Mouse (Mus musculus): ENCODE measurements at regions not wholly inside any gene's neighbourhood (a gene's known extent, or its start where the extent isn't known, plus 50 kb on each side); places are given as distances from the start of the nearest gene placed in this dataset.
"Not testable (repeated sequence)": the region's sequence is repeated elsewhere in the genome, so short reads cannot be mapped to it uniquely, and the experiment has no call there.

- Histone ChIP-seq H3K27me3 (ENCODE audit: control insufficient read depth, insufficient read depth, low read length) (no peaks in the 10 kb centered on the region), H3K4me1 (replicated peaks; ENCODE audit: control insufficient read depth in 2 of 2, insufficient read depth in 2 of 2, low read length in 1 of 2) (peaks cover 15 to 20% of the 10 kb centered on the region in 2 experiments), H3K9ac (replicated peaks) (peak overlapping the region; percentile 54), H3K4me2 (ENCODE audit: low read depth) (peak overlapping the region; percentile 63), H3K27ac (peak overlapping the region; percentile 96), H3K9me3 (ENCODE audit: control insufficient read depth, low read length) (no peaks in the 10 kb centered on the region), H3K4me3 (ENCODE audit: insufficient read depth in 1 of 2, low read depth in 2 of 2, low read length in 2 of 2) (no peak overlapping the region), H3K36me3 (replicated peaks; ENCODE audit: control insufficient read depth, insufficient read depth, low read depth) (no peaks in the 10 kb centered on the region)
- ATAC-seq (ENCODE audit: insufficient read depth) (peak; percentile 94), DNase-seq (ENCODE audit: low read depth in 3 of 3, low spot score in 3 of 3) (peak; percentile 71 to 77 (median 75))
- WGBS (ENCODE audit: insufficient replicate concordance): 46% methylated on average over 5 of the region's 5 CpGs
- TF ChIP-seq CTCF (IDR thresholded peaks at IDR 0.05; ENCODE audit: low read depth) (no peak), EP300 (IDR thresholded peaks at IDR 0.05; ENCODE audit: low read depth) (peak; percentile 96)
Observed at GRCm38 (mm10) chr4:93555787-93556760, 220.8 kb upstream of the Tusc1 start.

GRCm38 (mm10) chr4:93555181-93555580 is 219.9 kb upstream of the Tusc1 start:
- TF ChIP-seq EP300 (IDR thresholded peaks at IDR 0.05; ENCODE audit: low read depth): peak; percentile 70
- ATAC-seq (ENCODE audit: insufficient read depth): peak; percentile 34; the same call in 1 of the 2 replicates
- DNase-seq (ENCODE audit: low read depth in 3 of 3, low spot score in 3 of 3); H3K27me3 ChIP-seq (ENCODE audit: control insufficient read depth, insufficient read depth, low read length); H3K36me3 ChIP-seq (replicated peaks; ENCODE audit: control insufficient read depth, insufficient read depth, low read depth); H3K9ac ChIP-seq (replicated peaks); H3K9me3 ChIP-seq (ENCODE audit: control insufficient read depth, low read length); H3K4me3 ChIP-seq (ENCODE audit: insufficient read depth in 1 of 2, low read depth in 2 of 2, low read length in 2 of 2): not testable (repeated sequence)
- H3K4me2 ChIP-seq (ENCODE audit: low read depth): peak overlapping the region; percentile 63; the same call in 1 of the 2 replicates
- peaks cover 15 to 20% of the 10 kb centered on the region in 2 experiments for H3K4me1 ChIP-seq (replicated peaks; ENCODE audit: control insufficient read depth in 2 of 2, insufficient read depth in 2 of 2, low read length in 1 of 2)
- peak overlapping the region; percentile 96 for H3K27ac ChIP-seq
- 32% methylated on average over 2 of the region's 2 CpGs for WGBS (ENCODE audit: insufficient replicate concordance)

GRCm38 (mm10) chr4:93552489-93553160 is 217.3 kb upstream of the Tusc1 start:
- Histone ChIP-seq H3K36me3 (replicated peaks; ENCODE audit: control insufficient read depth, insufficient read depth, low read depth) (no peaks in the 10 kb centered on the region), H3K4me3 (ENCODE audit: insufficient read depth in 1 of 2, low read depth in 2 of 2, low read length in 2 of 2) (no peak overlapping the region), H3K9ac (replicated peaks) (no peak overlapping the region), H3K27ac (no peak overlapping the region), H3K4me1 (replicated peaks; ENCODE audit: control insufficient read depth in 2 of 2, insufficient read depth in 2 of 2, low read length in 1 of 2) (peaks cover 17 to 23% of the 10 kb centered on the region in 2 experiments), H3K4me2 (ENCODE audit: low read depth) (no peak overlapping the region), H3K27me3 (ENCODE audit: control insufficient read depth, insufficient read depth, low read length) (no peaks in the 10 kb centered on the region), H3K9me3 (ENCODE audit: control insufficient read depth, low read length) (no peaks in the 10 kb centered on the region)
- ATAC-seq (ENCODE audit: insufficient read depth) (no peak), DNase-seq (ENCODE audit: low read depth in 3 of 3, low spot score in 3 of 3) (no peak)
- 70% methylated on average over 4 of the region's 4 CpGs for WGBS (ENCODE audit: insufficient replicate concordance)
- no peak for TF ChIP-seq CTCF (IDR thresholded peaks at IDR 0.05; ENCODE audit: low read depth)
- TF ChIP-seq EP300 (IDR thresholded peaks at IDR 0.05; ENCODE audit: low read depth): no peak

- H3K27ac ChIP-seq: no peak overlapping the region
- H3K4me1 ChIP-seq (replicated peaks; ENCODE audit: control insufficient read depth in 2 of 2, insufficient read depth in 2 of 2, low read length in 1 of 2): peaks cover 15 to 22% of the 10 kb centered on the region in 2 experiments
- H3K36me3 ChIP-seq (replicated peaks; ENCODE audit: control insufficient read depth, insufficient read depth, low read depth): no peaks in the 10 kb centered on the region
- no peak overlapping the region for H3K4me3 ChIP-seq (ENCODE audit: insufficient read depth in 1 of 2, low read depth in 2 of 2, low read length in 2 of 2)
- TF ChIP-seq EP300 (IDR thresholded peaks at IDR 0.05; ENCODE audit: low read depth) (no peak), CTCF (IDR thresholded peaks at IDR 0.05; ENCODE audit: low read depth) (no peak)
- DNase-seq (ENCODE audit: low read depth in 3 of 3, low spot score in 3 of 3): no peak
- ATAC-seq (ENCODE audit: insufficient read depth): no peak
- H3K9ac ChIP-seq (replicated peaks): no peak overlapping the region
- H3K4me2 ChIP-seq (ENCODE audit: low read depth): no peak overlapping the region
- H3K9me3 ChIP-seq (ENCODE audit: control insufficient read depth, low read length): no peaks in the 10 kb centered on the region
- H3K27me3 ChIP-seq (ENCODE audit: control insufficient read depth, insufficient read depth, low read length): no peaks in the 10 kb centered on the region
Observed at GRCm38 (mm10) chr4:93551086-93551485, 215.8 kb upstream of the Tusc1 start.

- peak; percentile 100 for ATAC-seq (ENCODE audit: insufficient read depth)
- peak overlapping the region; percentile 29 for H3K4me2 ChIP-seq (ENCODE audit: low read depth)
- peak overlapping the region; percentile 34; the same call in 1 of the 2 replicates for H3K9ac ChIP-seq (replicated peaks)
- DNase-seq (ENCODE audit: low read depth in 3 of 3, low spot score in 3 of 3): peak; percentile 63 to 75 (median 67)
- TF ChIP-seq CTCF (IDR thresholded peaks at IDR 0.05; ENCODE audit: low read depth) (no peak), EP300 (IDR thresholded peaks at IDR 0.05; ENCODE audit: low read depth) (peak; percentile 93)
- H3K27me3 ChIP-seq (ENCODE audit: control insufficient read depth, insufficient read depth, low read length): no peaks in the 10 kb centered on the region
- peaks cover 15 to 16% of the 10 kb centered on the region in 2 experiments for H3K4me1 ChIP-seq (replicated peaks; ENCODE audit: control insufficient read depth in 2 of 2, insufficient read depth in 2 of 2, low read length in 1 of 2)
- no peak overlapping the region for H3K4me3 ChIP-seq (ENCODE audit: insufficient read depth in 1 of 2, low read depth in 2 of 2, low read length in 2 of 2)
- no peaks in the 10 kb centered on the region for H3K9me3 ChIP-seq (ENCODE audit: control insufficient read depth, low read length)
- no peaks in the 10 kb centered on the region for H3K36me3 ChIP-seq (replicated peaks; ENCODE audit: control insufficient read depth, insufficient read depth, low read depth)
- WGBS (ENCODE audit: insufficient replicate concordance): 22% methylated on average over 4 of the region's 4 CpGs
- peak overlapping the region; percentile 78 for H3K27ac ChIP-seq
Observed at GRCm38 (mm10) chr4:93540588-93540987, 205.3 kb upstream of the Tusc1 start.
